Mouse (Mus musculus): Measurements from ENCODE around the gene Clk2.

Clk2 gene

GRCm38 (mm10) chr3:89164506-89165267 is at the start of gene Clk2:
Gene Clk2 (plus strand): TSS chr3:89164795.
- DNase-seq (ENCODE audit: low read depth, low spot score): peak; percentile 85

DNA sequence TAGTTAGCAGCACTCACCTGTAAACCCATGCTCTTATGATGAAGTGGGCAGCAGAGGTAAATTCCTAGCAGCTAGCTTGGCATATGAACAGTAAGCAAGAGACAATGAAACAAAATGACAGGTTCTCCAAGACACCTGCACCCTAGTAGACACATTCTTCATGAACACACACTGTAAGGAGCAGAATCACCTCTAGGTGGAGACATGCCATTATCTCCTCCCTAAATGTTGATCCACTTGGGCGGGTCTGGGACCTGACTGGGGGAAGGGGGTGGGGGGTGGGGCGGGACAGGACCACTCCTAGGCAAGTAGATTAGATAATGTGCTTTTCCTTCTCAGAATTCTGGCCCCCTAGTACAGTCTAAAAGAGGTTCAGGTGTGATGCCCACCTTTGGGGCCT is 49.1 kb upstream of the Clk2 start:
- DNase-seq (ENCODE audit: low read depth, low spot score): no peak

- DNase-seq (ENCODE audit: low read depth, low spot score): no peak
These were observed 41.3 kb upstream of the Clk2 start for GRCm38 (mm10) chr3:89123313-89123712.

GRCm38 (mm10) chr3:89124241-89124640 is 40.4 kb upstream of the Clk2 start:
- no peak for DNase-seq (ENCODE audit: low read depth, low spot score)

DNA sequence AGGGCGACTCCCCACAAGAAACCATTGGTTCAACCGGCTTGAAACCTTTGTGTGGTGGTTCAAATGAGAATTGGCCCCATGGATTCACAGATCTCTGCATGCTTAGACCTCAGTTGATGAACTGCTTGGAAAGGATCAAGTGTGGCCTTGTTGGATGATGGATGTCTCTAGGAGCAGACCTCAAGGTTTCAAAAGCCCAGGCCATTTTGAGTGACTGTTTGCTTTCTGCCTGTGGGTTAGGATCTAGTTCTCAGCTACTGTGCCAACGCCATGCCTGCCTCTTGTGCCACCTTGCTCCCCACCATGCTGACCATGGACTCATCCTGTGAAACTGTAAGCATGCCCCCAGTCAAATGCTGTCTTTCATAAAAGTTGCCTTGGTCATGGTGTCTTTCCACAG is 38.6 kb upstream of the Clk2 start:
- DNase-seq (ENCODE audit: low read depth, low spot score): no peak

- DNase-seq (ENCODE audit: low read depth, low spot score): no peak
These were observed 34.7 kb upstream of the Clk2 start for GRCm38 (mm10) chr3:89129908-89130307.

- no peak for DNase-seq (ENCODE audit: low read depth, low spot score)
These were observed 32.8 kb upstream of the Clk2 start for GRCm38 (mm10) chr3:89131816-89132215.

GRCm38 (mm10) chr3:89132285-89133062 is 32.1 kb upstream of the Clk2 start:
- DNase-seq (ENCODE audit: low read depth, low spot score): no peak

- DNase-seq (ENCODE audit: low read depth, low spot score): no peak
These were observed 31.5 kb upstream of the Clk2 start for GRCm38 (mm10) chr3:89133063-89133450.

GRCm38 (mm10) chr3:89133752-89134151 is 30.8 kb upstream of the Clk2 start:
- DNase-seq (ENCODE audit: low read depth, low spot score): no peak

DNA sequence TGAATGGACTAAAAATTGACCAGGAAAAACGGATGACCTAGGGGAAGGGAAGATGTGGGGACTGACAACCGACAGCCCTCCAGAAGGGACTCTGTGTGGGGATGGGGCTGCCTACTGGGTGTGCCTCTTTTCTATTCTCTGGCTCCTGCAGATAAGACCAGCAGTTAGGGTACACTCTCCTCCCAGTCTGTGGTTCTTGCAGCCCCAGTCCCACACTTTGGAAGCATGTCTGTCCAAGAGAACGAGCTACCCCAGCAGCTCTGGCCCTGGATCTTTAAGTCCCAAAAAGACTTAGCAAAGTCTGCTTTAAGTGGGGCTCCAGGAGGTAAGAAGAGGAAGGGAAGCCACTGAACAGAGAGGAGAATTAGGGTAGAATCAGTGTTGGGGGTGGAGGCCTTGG is 28.6 kb upstream of the Clk2 start, which contains the start of gene Pklr:
Pklr (plus strand) TSS at position 185 of the 400 bp plus-strand sequence.
- no peak for DNase-seq (ENCODE audit: low read depth, low spot score)

GRCm38 (mm10) chr3:89136365-89136764 is 28.2 kb upstream of the Clk2 start:
- DNase-seq (ENCODE audit: low read depth, low spot score): no peak

DNA sequence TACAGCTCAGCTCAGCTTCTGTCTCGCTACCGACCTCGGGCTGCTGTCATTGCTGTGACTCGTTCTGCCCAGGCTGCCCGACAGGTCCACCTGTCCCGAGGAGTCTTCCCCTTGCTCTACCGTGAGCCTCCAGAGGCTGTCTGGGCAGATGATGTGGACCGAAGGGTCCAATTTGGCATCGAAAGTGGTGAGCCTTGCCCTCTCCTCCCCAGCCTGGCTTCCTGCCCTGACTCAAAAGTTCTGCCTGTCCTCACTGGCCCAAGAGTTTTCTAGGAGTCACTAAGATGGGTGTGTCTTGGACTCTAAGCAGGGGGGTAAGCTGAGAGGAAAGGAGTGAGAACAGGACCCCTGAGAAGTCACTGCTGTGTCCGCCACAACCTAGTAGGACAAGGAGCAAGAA is 19.8 kb upstream of the Clk2 start:
- no peak for DNase-seq (ENCODE audit: low read depth, low spot score)

- DNase-seq (ENCODE audit: low read depth, low spot score): no peak
These were observed 19.0 kb upstream of the Clk2 start for GRCm38 (mm10) chr3:89145566-89145965.

DNA sequence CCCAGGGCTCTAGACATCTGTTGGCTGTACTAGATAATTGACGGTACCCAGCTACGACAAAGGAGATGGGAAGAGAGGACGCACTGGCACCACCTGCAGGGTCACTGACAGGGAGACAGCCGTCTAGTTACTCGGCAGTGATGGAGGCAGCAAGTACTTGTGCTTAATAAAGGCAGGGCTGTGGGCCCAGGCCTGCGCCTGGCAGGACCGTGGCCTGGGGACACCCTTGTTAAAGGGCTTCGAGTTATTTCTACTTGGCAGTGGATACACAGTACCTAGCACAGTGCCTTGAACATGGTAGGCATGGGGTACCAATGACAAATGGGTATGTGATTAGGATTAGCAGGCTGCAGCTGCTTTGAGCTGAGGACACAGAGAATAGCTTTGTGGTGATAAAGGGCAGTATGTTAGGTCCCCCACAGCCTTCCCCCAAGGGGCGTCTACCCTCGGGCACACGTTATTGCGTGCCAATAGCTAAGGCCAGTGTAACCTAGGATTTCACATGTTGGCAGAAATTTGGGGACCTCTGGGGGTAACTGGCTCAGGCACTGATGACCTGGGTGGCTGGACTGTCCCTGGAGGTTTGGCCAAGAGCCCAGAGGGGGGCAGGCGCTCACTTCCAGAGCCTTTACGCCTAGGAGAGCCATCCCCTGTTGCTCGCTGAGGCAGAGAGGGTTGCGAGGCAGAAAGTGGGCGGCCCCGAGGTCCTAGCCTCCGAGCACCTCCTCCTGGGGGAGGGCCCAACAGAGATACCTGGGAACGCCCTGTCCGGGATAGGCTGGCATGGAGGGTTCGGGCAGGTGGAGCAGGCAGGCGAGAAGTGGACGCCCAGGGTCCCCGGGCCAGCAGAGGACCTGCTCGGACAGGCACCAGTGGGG is 17.3 kb upstream of the Clk2 start:
- no peak for DNase-seq (ENCODE audit: low read depth, low spot score)

DNA sequence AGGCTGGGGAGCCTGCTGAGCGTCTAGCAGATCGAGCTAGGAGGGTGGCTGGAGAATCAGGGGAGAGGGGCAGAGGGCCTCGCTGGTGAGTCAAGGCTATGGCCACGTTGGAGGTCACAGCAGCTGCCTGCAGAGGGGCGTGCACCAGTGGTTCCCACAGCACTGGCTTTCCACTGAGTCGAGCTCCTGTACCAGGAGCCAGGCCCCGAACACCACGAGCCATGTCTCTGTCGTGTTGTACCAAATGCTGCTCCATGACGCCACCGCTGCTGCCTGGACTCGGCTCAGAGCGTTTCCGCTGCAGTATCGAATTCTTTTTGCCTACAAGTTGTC is 16.6 kb upstream of the Clk2 start:
- DNase-seq (ENCODE audit: low read depth, low spot score): no peak

DNA sequence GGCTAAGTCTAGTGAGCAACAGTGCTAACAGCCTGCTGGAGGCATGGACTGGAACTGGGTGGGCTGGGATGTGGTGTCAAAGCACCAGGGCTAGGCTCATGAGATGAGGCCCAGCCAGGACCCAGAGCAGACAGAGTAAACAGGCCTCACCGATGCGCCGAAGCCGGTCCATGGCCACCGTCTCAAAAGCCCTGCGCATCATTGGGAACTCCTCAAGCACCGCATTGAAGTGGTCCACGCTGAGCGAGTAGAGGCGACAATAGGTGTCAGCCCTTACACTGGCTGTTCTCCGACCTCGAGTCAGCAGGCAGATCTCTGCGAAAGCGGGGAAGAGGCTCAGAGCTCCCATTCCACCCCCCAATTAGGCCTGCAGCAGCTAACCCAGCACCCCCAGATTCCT is 16.0 kb upstream of the Clk2 start:
- DNase-seq (ENCODE audit: low read depth, low spot score): no peak

DNA sequence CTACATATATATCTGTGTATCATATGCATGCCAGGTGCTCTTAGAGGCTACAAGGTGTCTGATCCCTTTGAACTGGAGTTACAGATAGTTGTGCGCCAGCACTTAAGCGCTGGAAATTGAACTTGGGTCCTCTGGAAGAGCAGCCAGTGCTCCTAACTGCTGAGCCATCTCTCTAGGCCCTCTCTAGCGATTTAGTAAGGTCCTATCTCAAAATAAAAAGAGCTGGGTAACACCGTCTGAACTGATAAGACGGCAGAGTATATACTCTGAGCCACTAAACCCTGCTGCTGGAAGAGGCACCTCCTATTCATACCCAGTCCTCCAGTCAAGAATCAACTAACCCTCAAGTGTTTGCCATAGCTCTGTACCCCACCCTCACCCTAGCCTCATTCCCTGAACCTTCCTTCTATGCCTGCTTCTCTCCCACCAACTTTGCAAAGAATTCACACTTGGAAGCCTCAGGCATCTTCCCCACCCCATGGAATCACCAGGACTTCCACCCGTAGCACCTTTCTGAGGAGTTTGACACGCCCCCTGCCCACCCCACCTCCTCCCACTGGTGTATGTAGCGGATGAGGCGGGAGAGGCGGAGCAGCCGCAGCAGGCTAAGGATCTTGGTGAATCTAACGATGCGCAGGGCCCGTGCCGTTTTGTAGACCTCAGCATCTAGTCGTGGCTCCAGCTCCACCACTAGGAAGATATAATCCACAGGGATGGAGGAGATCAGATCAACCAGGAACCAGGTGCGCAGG is 12.3 kb upstream of the Clk2 start:
- DNase-seq (ENCODE audit: low read depth, low spot score): no peak

GRCm38 (mm10) chr3:89156951-89157350 is 7.6 kb upstream of the Clk2 start:
- DNase-seq (ENCODE audit: low read depth, low spot score): no peak

- DNase-seq (ENCODE audit: low read depth, low spot score): no peak
These were observed 5.9 kb upstream of the Clk2 start for GRCm38 (mm10) chr3:89158651-89159050.

- DNase-seq (ENCODE audit: low read depth, low spot score): no peak
These were observed 5.4 kb upstream of the Clk2 start for GRCm38 (mm10) chr3:89159211-89159610.

Data from WW6 (cell line).